ENCODE assay signal across 8 mouse cellular contexts in genomic region chr5:33630061-33630460, GRCm38 (mm10). TPM values are rescaled to one million over a fixed set of nuclear protein-coding genes. Genes with fewer than 3 reads are reported as not detected.
DNase-seq lines count a peak whose midpoint lies in the region; ATAC-seq and TF ChIP-seq lines count a peak whose summit lies in the region.

No protein-coding gene starts in this region.

- no peak for DNase-seq in kidney, adult 8-10 months
- DNase-seq in adipocyte (ENCODE audit: low spot score): peak; percentile 85
- DNase-seq in forebrain, embryonic 14.5 days (ENCODE audit: low spot score): peak; percentile 5
- peak; percentile 15 for DNase-seq in lung, embryonic 14.5 days
- DNase-seq in layer of hippocampus, postnatal 36 days: no peak

- peak overlapping the region; percentile 71 for H3K27ac ChIP-seq in kidney, embryonic 16.5 days (ENCODE audit: low read length)
- peak overlapping the region; percentile 44; the same call in 1 of the 2 replicates for H3K27ac ChIP-seq in forebrain, embryonic 14.5 days (ENCODE audit: low read depth, low read length)
- peak overlapping the region; percentile 63; the same call in 1 of the 2 replicates for H3K27ac ChIP-seq in hindbrain, embryonic 16.5 days (ENCODE audit: low read depth, low read length)
- H3K27ac ChIP-seq in lung, embryonic 14.5 days (ENCODE audit: low read depth): peak overlapping the region; percentile 72; the same call in 1 of the 2 replicates
- H3K27ac ChIP-seq in olfactory bulb, adult 2 months (ENCODE audit: insufficient read depth, low read depth, low read length): peak overlapping the region; percentile 42

- ATAC-seq in kidney, embryonic 16.5 days (ENCODE audit: low FRiP score, low TSS enrichment): peak; percentile 37
- peak; percentile 16 for ATAC-seq in forebrain, embryonic 14.5 days
- peak; percentile 12; the same call in 1 of the 2 replicates for ATAC-seq in hindbrain, embryonic 16.5 days
- ATAC-seq in lung, embryonic 14.5 days (ENCODE audit: insufficient read depth): peak; percentile 30

- 0 out of 2 replicates have a peak, but pooled peaks cover 5% of the 10 kb centered on the region for H3K36me3 ChIP-seq in kidney, embryonic 16.5 days (ENCODE audit: insufficient read depth, low read length)
- H3K36me3 ChIP-seq in forebrain, embryonic 14.5 days (ENCODE audit: control insufficient read depth, insufficient read depth, low read length): no peaks in the 10 kb centered on the region
- no peaks in the 10 kb centered on the region for H3K36me3 ChIP-seq in hindbrain, embryonic 16.5 days (ENCODE audit: control insufficient read depth, insufficient read depth, low read length)
- no peaks in the 10 kb centered on the region for H3K36me3 ChIP-seq in lung, embryonic 14.5 days (ENCODE audit: insufficient read depth)

- H3K4me2 ChIP-seq in kidney, embryonic 16.5 days (replicated peaks; ENCODE audit: low read depth, low read length): peak overlapping the region; percentile 63
- peak overlapping the region; percentile 91 for H3K4me2 ChIP-seq in forebrain, embryonic 14.5 days (ENCODE audit: low read length)
- H3K4me2 ChIP-seq in hindbrain, embryonic 16.5 days (ENCODE audit: low read length): peak overlapping the region; percentile 66
- peak overlapping the region; percentile 80 for H3K4me2 ChIP-seq in lung, embryonic 14.5 days

- peak overlapping the region; percentile 90 for H3K4me3 ChIP-seq in kidney, embryonic 16.5 days (ENCODE audit: low read length)
- peak overlapping the region; percentile 71 for H3K4me3 ChIP-seq in forebrain, embryonic 14.5 days (ENCODE audit: low read depth, low read length)
- peak overlapping the region; percentile 77 for H3K4me3 ChIP-seq in hindbrain, embryonic 16.5 days (ENCODE audit: low read length)
- peak overlapping the region; percentile 65 for H3K4me3 ChIP-seq in lung, embryonic 14.5 days (ENCODE audit: low read depth, low read length)
- H3K4me3 ChIP-seq in olfactory bulb, adult 2 months (ENCODE audit: insufficient read depth, low read depth, low read length): peak overlapping the region; percentile 88

- peak overlapping the region; percentile 67 for H3K9ac ChIP-seq in kidney, embryonic 16.5 days (replicated peaks; ENCODE audit: low read length)
- H3K9ac ChIP-seq in forebrain, embryonic 14.5 days (ENCODE audit: low read length): peak overlapping the region; percentile 66
- H3K9ac ChIP-seq in hindbrain, embryonic 16.5 days (ENCODE audit: low read depth, low read length): peak overlapping the region; percentile 70
- peak overlapping the region; percentile 63 for H3K9ac ChIP-seq in lung, embryonic 14.5 days

- no peak for TF ChIP-seq CTCF in lung, embryonic 14.5 days (IDR thresholded peaks at IDR 0.05; ENCODE audit: low read depth)
- no peak for TF ChIP-seq CTCF in olfactory bulb, adult 2 months (IDR thresholded peaks at IDR 0.05; ENCODE audit: insufficient read depth, low read depth, low read length)

- WGBS in kidney, embryonic 16.5 days: 2% methylated on average over 9 of the region's 9 CpGs
- WGBS in forebrain, embryonic 14.5 days: 4% methylated on average over 9 of the region's 9 CpGs
- 8% methylated on average over 9 of the region's 9 CpGs for WGBS in hindbrain, embryonic 16.5 days
- WGBS in lung, embryonic 14.5 days: 2% methylated on average over 9 of the region's 9 CpGs
- WGBS in olfactory bulb, adult 2 months: 4% methylated on average over 9 of the region's 9 CpGs

- no peaks in the 10 kb centered on the region for H3K9me3 ChIP-seq in kidney, embryonic 16.5 days (ENCODE audit: low read length)
- H3K9me3 ChIP-seq in forebrain, embryonic 14.5 days (replicated peaks; ENCODE audit: control insufficient read depth, low read length): no peaks in the 10 kb centered on the region
- H3K9me3 ChIP-seq in hindbrain, embryonic 16.5 days (ENCODE audit: control insufficient read depth, low read length): no peaks in the 10 kb centered on the region
- no peaks in the 10 kb centered on the region for H3K9me3 ChIP-seq in lung, embryonic 14.5 days (ENCODE audit: low read depth, low read length)

- H3K4me1 ChIP-seq in kidney, embryonic 16.5 days (ENCODE audit: insufficient read depth, low read length): peaks cover 16% of the 10 kb centered on the region
- peaks cover 15% of the 10 kb centered on the region for H3K4me1 ChIP-seq in forebrain, embryonic 14.5 days (ENCODE audit: control insufficient read depth, insufficient read depth, low read length)
- H3K4me1 ChIP-seq in hindbrain, embryonic 16.5 days (ENCODE audit: control insufficient read depth, insufficient read depth, low read depth, low read length): peaks cover 15% of the 10 kb centered on the region
- H3K4me1 ChIP-seq in lung, embryonic 14.5 days (ENCODE audit: insufficient read depth): peaks cover 9% of the 10 kb centered on the region
- peaks cover 7% of the 10 kb centered on the region for H3K4me1 ChIP-seq in olfactory bulb, adult 2 months (ENCODE audit: control insufficient read depth, insufficient read depth, low read length)

- no peaks in the 10 kb centered on the region for H3K27me3 ChIP-seq in kidney, embryonic 16.5 days (ENCODE audit: insufficient read depth, low read length)
- H3K27me3 ChIP-seq in forebrain, embryonic 14.5 days (replicated peaks; ENCODE audit: control insufficient read depth, insufficient read depth, low read length): no peaks in the 10 kb centered on the region
- no peaks in the 10 kb centered on the region for H3K27me3 ChIP-seq in hindbrain, embryonic 16.5 days (replicated peaks; ENCODE audit: control insufficient read depth, insufficient read depth, low read length)
- no peaks in the 10 kb centered on the region for H3K27me3 ChIP-seq in lung, embryonic 14.5 days (ENCODE audit: insufficient read depth, low read length)

- TF ChIP-seq POLR2A in olfactory bulb, adult 2 months (IDR thresholded peaks at IDR 0.05; ENCODE audit: insufficient read depth, low read depth, low read length): no peak

RNA-seq across cellular contexts. Expression of gene Gm9903, which starts 0.3 kb away (rescaled TPM):
- 0.29 and 0.58 TPM in 2 replicates for polyA plus RNA-seq in kidney, embryonic 16.5 days (2015; fragmentation: Nextera tagmentation; extraction: Ambion mirVana)
- 0.45 and 0.48 TPM in 2 replicates for polyA plus RNA-seq in forebrain, embryonic 14.5 days (2014; fragmentation: Nextera tagmentation; extraction: Ambion mirVana)
- polyA plus RNA-seq in hindbrain, embryonic 16.5 days (2015; fragmentation: Nextera tagmentation; extraction: Ambion mirVana): 0.45 and 0.92 TPM in 2 replicates
- 0.26 and 0.31 TPM in 2 replicates for polyA plus RNA-seq in lung, embryonic 14.5 days (2014; fragmentation: Nextera tagmentation; extraction: Ambion mirVana)
- not detected in 2 replicates for polyA plus RNA-seq in olfactory bulb, adult 2 months (2012; ENCODE audit: insufficient read depth, insufficient read length, low replicate concordance, missing spikeins)
- 1 to 10 TPM in 1 of 2 experiments, under 1 TPM in 1; 0.70 to 1.3 TPM for total RNA-seq in layer of hippocampus, postnatal 36 days (2021)

RNA-seq across cellular contexts. Expression of gene Fam53a, which starts 0.6 kb away (rescaled TPM):
- 62.6 and 65.7 TPM in 2 replicates for polyA plus RNA-seq in kidney, embryonic 16.5 days (2015; fragmentation: Nextera tagmentation; extraction: Ambion mirVana)
- 46.3 and 46.9 TPM in 2 replicates for polyA plus RNA-seq in forebrain, embryonic 14.5 days (2014; fragmentation: Nextera tagmentation; extraction: Ambion mirVana)
- polyA plus RNA-seq in hindbrain, embryonic 16.5 days (2015; fragmentation: Nextera tagmentation; extraction: Ambion mirVana): 28.4 and 33.0 TPM in 2 replicates
- 63.5 and 64.4 TPM in 2 replicates for polyA plus RNA-seq in lung, embryonic 14.5 days (2014; fragmentation: Nextera tagmentation; extraction: Ambion mirVana)
- not detected in 2 replicates for polyA plus RNA-seq in olfactory bulb, adult 2 months (2012; ENCODE audit: insufficient read depth, insufficient read length, low replicate concordance, missing spikeins)
- 10 to 100 TPM; 28.6 to 32.0 TPM for total RNA-seq in layer of hippocampus, postnatal 36 days (2021)

RNA-seq across cellular contexts. Expression of gene Slbp, which starts 22.3 kb away (rescaled TPM):
- polyA plus RNA-seq in kidney, embryonic 16.5 days (2015; fragmentation: Nextera tagmentation; extraction: Ambion mirVana): 227 and 228 TPM in 2 replicates
- 154 and 159 TPM in 2 replicates for polyA plus RNA-seq in forebrain, embryonic 14.5 days (2014; fragmentation: Nextera tagmentation; extraction: Ambion mirVana)
- polyA plus RNA-seq in hindbrain, embryonic 16.5 days (2015; fragmentation: Nextera tagmentation; extraction: Ambion mirVana): 128 and 133 TPM in 2 replicates
- 265 and 275 TPM in 2 replicates for polyA plus RNA-seq in lung, embryonic 14.5 days (2014; fragmentation: Nextera tagmentation; extraction: Ambion mirVana)
- polyA plus RNA-seq in olfactory bulb, adult 2 months (2012; ENCODE audit: insufficient read depth, insufficient read length, low replicate concordance, missing spikeins): not detected in 2 replicates
- 10 to 100 TPM; 21.0 to 21.1 TPM for total RNA-seq in layer of hippocampus, postnatal 36 days (2021)

RNA-seq across cellular contexts. Expression of gene Tacc3, which starts 27.9 kb away (rescaled TPM):
- polyA plus RNA-seq in kidney, embryonic 16.5 days (2015; fragmentation: Nextera tagmentation; extraction: Ambion mirVana): 186 and 192 TPM in 2 replicates
- 94.5 and 98.2 TPM in 2 replicates for polyA plus RNA-seq in forebrain, embryonic 14.5 days (2014; fragmentation: Nextera tagmentation; extraction: Ambion mirVana)
- 42.2 and 46.0 TPM in 2 replicates for polyA plus RNA-seq in hindbrain, embryonic 16.5 days (2015; fragmentation: Nextera tagmentation; extraction: Ambion mirVana)
- polyA plus RNA-seq in lung, embryonic 14.5 days (2014; fragmentation: Nextera tagmentation; extraction: Ambion mirVana): 254 and 261 TPM in 2 replicates
- not detected in 2 replicates for polyA plus RNA-seq in olfactory bulb, adult 2 months (2012; ENCODE audit: insufficient read depth, insufficient read length, low replicate concordance, missing spikeins)
- 1 to 10 TPM; 3.8 to 5.2 TPM for total RNA-seq in layer of hippocampus, postnatal 36 days (2021)

RNA-seq across cellular contexts. Expression of gene Tmem129, which starts 28.2 kb away (rescaled TPM):
- polyA plus RNA-seq in kidney, embryonic 16.5 days (2015; fragmentation: Nextera tagmentation; extraction: Ambion mirVana): 48.5 and 50.8 TPM in 2 replicates
- 35.8 and 39.5 TPM in 2 replicates for polyA plus RNA-seq in forebrain, embryonic 14.5 days (2014; fragmentation: Nextera tagmentation; extraction: Ambion mirVana)
- polyA plus RNA-seq in hindbrain, embryonic 16.5 days (2015; fragmentation: Nextera tagmentation; extraction: Ambion mirVana): 32.5 and 35.3 TPM in 2 replicates
- polyA plus RNA-seq in lung, embryonic 14.5 days (2014; fragmentation: Nextera tagmentation; extraction: Ambion mirVana): 38.3 and 39.7 TPM in 2 replicates
- not detected in 2 replicates for polyA plus RNA-seq in olfactory bulb, adult 2 months (2012; ENCODE audit: insufficient read depth, insufficient read length, low replicate concordance, missing spikeins)
- total RNA-seq in layer of hippocampus, postnatal 36 days (2021): 10 to 100 TPM; 23.0 to 25.6 TPM

Comparison
In these comparisons a context has a peak if more than half of its experiments do, and no peak if none do; other contexts are left out.
1. DNase-seq: peak in adipocyte (single experiment), forebrain, embryonic 14.5 days (single experiment) and lung, embryonic 14.5 days (single experiment); none in kidney, adult 8-10 months (0 of 2) and layer of hippocampus, postnatal 36 days (0 of 2).
2. Peak in every context shown above with its lines, with median percentiles within 50 percentile points of each other: ATAC-seq, H3K27ac ChIP-seq, H3K4me2 ChIP-seq, H3K4me3 ChIP-seq and H3K9ac ChIP-seq.